Mouse (Mus musculus) megakaryocyte, adult 5-6 weeks (primary cell): Measurements from ENCODE around the gene Zfp984. TPM values are rescaled to one million over a fixed set of nuclear protein-coding genes. Genes with fewer than 3 reads are reported as not detected.
A peak's percentile ranks its signal among the peaks of the same experiment; 100 is the strongest.
"Not testable (repeated sequence)": the region's sequence is repeated elsewhere in the genome, so short reads cannot be mapped to it uniquely, and the experiment has no call there.

Source experiments
- ATAC-seq: 2 replicates; pipeline ENCODE4 v1.8.0; 2016; ENCODE audit warnings: mild to moderate bottlenecking, inconsistent platforms; ENCODE audit not compliant: poor library complexity, severe bottlenecking
- total RNA-seq, 2 experiments: library from RNA; stranded (forward) in 1 of 2; stranded (reverse) in 1 of 2; fragments of 153-499, 151-499 nt in 1 of 2; fragments of 221-1000, 200-1000 nt in 1 of 2; gene quantifications; 2 replicates each; pipeline versions ENCODE4 v1.2.3 to v1.2.4; 2015 to 2017

Gene Zfp984
- total RNA-seq (2015) (77.3 and 82.7 TPM in 2 replicates), total RNA-seq (2017) (41.7 and 44.5 TPM in 2 replicates)

DNA sequence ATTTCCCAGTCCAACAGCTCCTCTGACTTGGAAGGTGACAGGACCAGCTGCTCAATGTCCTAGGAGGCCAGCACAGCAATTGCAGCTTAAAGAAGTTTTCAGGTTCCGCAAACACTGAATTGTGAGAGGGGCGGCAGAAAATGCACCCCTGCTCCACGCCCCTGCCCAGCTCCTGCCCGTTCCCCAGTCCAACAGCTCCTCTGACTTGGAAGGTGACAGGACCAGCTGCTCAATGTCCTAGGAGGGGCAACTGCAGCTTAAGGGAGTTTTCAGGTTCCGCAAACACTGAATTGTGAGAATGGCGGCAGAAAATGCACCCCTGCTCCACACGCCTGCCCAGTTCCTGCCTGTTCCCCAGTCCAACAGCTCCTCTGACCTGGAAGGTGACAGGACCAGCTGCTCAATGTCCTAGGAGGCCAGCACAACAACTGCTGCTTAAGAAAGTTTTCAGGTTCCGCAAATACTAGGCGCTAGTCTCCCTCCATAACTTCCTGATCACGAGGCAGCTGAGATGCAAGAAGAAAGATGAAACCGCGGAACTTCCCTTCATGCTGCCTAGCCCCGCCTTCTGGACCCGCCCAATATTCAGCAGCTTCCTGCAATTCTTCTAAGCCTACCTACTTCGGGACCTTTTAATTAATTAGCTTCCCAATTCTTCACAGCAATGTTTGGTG is at the start of gene Zfp984:
Gene Zfp984 (minus strand): TSS at position 497 of the 674 bp plus-strand sequence.
- peak; percentile 87 for ATAC-seq

DNA sequence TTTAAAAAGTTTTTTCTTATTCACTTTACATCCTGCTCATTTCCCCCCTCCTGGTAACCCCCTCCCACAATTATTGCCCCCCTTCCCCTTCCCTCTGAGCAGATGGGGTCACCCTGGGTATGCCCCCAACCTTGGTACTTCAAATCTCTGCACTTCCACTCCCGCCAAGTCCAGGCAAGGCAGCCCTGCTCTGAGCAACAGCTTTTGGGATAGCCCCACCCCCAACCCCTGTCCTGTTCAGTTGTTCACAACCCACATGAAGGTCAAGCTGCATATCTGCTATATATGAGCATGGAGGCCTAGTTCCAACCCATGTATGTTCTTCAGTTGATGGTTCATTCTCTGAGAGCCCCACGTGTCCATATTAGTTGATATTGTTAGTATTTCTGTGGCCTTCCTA is 41.2 kb upstream of the Zfp984 start:
- ATAC-seq, result no peak

DNA sequence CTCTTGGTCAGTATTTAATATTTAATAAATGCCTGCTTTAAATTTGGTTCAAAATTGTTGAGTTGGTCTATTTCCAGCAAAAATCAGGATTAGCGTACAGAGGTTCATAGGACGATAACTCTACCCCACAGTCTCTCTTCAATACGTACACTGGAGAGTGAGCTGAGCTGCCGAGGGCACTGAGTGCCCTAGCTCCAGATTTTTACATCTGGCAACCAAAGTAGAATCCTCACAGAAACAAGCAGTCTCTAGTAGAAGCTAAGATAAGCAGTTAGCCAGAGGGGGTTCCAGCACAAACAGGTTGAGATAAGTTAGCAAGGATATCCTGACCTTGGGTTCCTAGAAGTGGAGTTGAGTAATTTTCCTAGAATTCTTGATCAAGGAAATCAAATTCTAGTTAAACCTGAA is 39.0 kb upstream of the Zfp984 start:
- peak; percentile 51 for ATAC-seq

DNA sequence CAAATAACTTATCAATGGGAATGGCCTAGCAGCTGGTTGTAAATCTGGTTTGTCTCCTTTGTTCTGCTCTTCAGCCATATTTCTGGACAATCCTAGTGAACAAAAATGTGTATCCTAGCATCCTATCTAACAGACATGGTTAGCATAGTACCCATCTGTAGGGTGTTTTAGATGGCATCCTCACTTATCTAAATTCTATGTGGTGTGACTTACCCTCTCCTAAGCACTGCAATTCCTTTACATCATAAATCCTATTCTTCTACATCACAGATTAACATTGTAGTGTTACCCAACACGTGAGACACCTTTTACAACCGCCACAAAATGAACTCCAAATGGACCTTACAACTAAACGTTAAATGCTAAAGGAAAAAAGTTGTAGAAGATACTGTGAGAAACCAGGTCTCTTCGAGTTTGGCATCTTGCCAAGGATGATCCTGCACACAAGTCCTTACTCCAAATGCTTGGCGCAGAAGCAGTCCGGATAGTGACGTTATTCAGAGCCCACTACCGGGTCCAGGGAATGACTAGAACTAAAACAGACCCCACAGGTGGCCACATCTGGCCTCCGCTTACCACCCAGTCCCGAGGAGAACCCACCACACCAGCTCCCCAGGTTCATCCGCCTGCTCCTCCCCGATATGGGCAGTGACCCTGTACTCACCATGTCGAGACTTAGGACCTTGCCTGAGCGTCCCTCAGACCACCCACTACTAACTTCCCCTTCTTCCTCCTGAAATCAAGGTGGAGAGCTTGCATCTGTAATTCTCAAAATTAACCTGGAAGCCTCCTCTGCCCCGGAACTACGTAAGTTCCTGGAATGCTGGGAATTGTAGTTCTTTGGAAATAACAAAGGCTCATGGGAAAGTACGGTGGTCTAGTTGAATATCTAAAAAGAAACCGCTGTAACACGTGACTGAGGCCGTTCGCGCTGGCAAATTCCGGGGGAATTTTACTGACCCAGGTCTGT is 38.3 kb upstream of the Zfp984 start, which contains the start of gene Zfp933:
Gene Zfp933 (minus strand): TSS at position 753 of the 970 bp plus-strand sequence.
- peak; percentile 93 for ATAC-seq

DNA sequence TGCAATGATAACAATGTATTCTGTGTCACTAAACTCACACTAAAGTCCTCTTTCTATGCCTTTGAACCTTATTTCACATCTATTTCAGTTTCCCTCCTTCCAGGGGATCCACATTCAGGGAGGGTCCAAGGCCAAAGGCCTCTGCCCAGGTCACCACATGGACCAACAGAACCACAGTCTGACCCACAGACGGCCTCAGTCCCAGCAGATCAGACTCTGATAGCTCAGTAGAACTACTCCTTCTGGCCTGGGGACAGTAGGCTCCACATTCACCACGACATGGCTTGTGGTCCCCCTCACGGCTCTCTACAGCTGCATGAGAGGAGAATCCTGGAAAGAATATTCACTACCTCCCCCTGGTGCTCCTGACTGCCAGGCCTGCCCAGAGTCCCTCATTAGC is 33.3 kb upstream of the Zfp984 start:
- no peak for ATAC-seq

DNA sequence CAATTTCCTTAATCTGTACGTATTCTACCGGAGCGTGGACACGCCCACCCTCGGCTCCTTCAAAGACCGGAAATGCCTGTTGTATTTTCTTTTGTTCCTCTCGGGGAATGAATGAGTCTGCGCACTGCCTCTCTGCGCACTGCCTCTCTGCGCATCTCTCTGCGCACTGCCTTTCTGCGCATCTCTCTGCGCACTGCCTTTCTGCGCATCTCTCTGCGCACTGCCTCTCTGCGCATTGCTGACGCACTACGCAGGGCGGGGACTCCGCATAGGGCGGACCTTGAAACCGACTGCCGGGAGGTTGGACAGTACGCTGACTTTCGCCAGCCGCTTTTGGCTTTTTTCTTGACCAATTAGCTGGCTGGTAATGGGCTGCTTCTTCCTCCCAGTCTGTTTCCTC is 29.7 kb upstream of the Zfp984 start:
- ATAC-seq, result not testable (repeated sequence)

DNA sequence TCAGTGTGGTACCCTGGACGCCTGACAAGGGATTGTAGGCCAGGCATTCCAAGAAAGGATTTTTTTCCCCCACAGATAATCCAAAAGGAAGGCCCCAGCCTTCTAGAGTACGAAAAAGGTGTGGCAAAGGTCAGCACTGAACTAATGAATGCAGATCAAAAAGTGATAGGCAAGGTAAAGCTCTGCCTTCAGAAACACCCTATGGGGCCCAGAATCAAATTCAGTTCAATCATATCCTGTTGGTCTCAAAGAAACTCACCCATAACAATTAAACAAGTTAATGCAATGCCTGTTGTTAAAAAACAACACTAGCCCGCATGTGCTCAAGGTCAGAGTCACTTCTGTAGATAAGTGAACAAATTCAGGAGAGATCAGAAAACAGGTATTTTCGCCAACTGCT is 14.8 kb upstream of the Zfp984 start:
- ATAC-seq, result no peak

DNA sequence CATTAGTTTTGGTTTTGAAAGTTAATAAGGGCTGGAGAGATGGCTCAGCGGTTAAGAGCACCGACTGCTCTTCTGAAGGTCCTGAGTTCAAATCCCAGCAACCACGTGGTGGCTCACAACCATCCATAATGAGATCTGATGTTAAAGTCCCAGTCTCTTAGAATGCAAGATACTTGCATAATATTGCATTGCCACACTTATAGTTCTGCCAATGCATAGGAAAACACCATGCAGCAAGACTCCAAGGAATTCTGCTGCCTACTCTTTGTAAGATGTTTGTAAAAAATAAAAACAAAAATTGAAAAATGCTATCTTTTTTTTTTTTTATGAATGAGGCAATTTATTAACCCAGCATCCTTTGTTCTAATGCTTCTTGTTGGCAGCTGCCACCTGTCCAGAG is 11.8 kb upstream of the Zfp984 start:
- not testable (repeated sequence) for ATAC-seq

DNA sequence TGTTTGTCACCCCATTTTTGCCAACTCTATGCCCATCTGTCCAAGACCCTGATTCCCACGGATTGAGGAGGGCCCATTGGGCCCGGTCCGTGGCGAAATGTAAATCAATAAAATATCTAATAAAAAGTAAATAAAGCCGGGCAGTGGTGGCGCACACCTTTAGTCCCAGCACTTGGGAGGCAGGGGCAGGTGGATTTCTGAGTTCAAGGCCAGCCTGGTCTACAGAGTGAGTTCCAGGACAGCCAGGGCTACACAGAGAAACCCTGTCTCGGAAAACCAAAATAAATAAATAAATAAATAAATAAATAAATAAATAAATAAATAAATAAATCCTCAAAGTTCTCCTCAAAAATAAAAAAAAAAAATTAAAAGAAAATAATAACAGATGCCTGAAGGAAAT is 10.1 kb upstream of the Zfp984 start:
- ATAC-seq, result not testable (repeated sequence)

DNA sequence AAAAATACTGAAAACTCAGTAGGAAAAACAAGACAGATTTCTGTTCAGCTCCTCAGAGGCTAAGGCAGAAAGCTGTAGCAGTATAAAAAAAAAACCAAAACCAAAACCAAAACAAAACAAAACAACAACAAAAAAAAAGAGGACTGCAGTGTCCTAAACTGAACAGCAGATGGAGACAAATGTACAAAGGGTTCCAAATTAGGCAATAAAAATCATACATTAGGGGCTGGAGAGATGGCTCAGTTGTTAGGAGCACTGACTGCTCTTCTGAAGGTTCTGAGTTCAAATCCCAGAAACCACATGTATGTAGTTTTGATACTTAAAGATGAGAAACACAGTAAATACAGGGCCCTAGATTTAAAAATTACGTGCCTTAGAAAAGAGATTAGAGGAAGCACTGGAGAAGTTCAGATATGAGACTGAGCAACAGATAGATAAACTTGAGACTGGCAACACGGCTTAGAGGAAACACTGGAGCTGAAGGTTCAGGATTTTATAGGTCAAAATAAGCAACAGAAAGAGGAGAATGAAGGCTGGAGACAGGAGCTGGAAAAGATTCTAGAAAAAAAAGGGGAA is 5.1 kb upstream of the Zfp984 start:
- peak; percentile 87 for ATAC-seq

DNA sequence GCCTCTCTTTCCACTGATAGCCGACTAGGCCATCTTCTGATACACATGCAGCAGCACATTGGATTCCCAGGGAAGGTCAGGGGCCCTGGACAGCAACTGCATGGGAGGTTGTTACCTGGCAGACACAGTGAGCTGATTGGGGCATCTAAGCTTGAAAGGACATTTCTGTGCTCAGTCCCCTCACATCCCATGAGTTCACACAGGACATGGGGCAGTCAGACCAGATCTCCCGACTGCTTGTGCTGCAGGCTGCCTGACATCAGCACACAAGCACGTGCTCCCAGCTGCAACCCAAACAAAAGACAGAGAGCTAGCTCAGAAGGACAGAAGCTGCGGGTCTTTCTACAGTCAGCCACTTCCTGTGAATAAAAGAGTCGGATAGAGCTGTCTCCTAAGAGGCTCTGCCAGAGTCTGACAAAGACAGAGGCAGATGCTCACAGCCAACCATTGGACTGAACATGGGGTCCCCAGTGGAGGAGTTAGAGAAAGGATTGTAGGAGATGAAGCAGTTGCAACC is 3.7 kb upstream of the Zfp984 start:
- ATAC-seq, result no peak

DNA sequence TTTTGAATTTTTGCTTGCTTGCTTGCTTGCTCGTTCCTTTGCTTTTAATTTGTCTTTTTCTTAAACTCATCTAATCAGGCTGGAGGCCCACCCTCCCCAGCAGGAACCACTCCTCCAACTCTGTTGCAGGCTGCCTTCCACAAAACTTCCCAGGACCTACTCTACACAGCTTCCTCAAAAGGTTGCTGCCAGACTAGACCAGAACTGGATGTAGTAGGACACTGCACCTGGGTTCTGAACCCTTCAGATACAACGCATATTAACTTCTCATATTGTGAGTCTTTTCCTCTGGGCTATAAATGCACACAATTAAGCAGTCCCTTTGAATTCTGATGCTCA is 347 bp upstream of the Zfp984 start:
- ATAC-seq, result not testable (repeated sequence)

DNA sequence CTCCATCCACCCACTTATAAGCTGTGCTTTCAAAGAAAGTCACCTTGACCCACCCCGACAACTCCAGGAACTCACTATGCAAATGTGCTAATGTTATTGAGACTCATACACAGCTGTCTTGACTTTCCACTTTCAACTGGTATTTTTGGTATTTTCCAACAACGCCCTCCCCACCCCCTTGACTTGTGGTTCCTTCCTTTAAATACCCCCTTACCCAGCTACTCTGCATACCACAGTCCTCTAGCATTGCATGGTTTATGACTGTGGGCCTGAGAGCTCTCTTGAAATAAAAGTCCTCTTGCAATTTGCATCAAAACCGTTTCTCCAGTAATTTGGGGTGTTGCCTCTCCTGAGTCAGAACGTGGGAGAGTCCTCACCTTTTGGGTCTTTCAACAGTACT is 1.1 kb downstream of the Zfp984 start:
- ATAC-seq, result not testable (repeated sequence)

DNA sequence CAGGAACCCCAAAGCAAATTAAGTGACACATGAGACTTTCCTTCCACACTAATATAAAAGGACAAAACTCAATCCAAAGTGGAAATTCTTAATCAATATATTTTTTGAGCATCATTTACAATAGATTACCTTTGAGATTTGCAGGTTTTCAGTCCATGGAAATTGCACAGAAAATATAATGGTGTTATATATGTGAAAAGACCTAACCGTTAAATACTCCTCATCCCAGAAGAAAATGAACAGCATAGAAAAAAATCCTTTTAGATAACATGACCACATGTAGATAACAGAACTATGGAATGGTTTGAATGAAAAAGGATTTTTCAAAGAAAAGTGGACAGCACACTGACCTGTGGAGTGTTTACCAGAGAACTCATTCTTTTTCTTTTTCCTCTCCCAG is 14.3 kb downstream of the Zfp984 start:
- not testable (repeated sequence) for ATAC-seq

DNA sequence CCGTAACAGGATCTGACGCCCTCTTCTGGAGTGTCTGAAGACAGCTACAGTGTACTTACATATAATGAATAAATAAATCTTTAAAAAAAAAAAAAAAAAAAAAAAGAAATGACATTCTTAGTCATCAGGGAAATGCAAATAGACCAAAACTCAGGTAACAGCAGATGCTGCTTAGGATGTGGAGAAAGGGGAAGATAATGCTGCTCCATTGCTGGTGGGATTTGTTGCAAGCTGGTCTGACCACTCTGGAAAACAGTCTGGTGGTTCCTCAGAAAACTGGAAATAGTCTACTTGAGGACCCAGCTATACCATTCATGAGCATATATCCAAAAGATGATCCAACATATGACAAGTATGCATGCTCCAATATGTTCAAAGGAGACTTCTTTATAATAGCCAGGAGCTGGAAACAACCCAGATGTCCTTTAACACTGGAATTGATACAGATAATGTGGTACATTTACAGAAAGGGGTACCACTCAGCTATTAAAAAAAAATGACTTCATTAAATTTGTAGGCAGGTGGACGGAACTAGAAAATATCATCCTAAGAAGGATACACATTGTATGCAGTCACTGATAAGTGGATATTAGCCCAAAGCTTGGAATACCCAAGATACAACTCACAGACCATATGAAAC is 15.4 kb downstream of the Zfp984 start:
- not testable (repeated sequence) for ATAC-seq

DNA sequence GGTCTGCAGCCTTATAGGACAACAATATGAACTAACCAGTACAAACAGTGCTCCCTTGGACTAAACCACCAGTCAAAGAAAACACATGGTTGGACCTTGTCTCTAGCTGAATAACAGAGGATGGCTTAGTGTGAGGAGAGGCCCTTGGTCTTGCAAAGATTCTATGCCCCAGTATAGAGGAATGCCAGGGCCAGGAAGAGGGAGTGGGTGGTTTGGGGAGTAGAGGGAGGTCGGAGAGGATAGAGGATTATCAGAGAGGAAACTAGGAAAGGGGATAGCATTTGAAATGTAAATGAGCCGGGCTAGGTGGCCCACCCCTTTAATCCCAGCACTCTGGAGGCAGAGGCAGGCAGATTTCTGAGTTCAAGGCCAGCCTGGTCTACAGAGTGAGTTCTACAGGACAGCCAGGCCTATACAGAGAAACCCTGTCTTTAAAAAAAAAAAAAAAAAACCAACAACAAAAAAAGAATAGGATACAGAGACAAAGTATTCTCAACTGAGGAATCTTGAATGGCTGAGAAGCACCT is 16.1 kb downstream of the Zfp984 start:
- not testable (repeated sequence) for ATAC-seq

DNA sequence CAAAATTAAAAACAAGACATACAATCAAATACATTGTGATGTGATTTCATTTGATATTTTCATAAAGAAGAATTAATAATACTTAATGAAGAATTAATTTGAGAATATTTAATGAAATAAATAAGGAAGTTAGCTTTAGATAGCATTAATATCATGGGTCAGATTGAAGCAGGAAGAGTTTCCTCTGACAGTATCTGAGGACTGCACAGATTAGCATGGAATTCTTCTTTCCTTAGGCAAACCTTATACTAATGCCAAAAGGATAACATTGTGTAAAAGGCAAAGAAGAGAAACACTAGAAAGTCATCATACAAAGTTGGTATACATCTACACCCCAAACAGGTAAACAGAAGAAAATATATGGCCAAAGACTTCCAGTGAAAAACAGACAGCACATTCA is 17.9 kb downstream of the Zfp984 start:
- ATAC-seq, result not testable (repeated sequence)

DNA sequence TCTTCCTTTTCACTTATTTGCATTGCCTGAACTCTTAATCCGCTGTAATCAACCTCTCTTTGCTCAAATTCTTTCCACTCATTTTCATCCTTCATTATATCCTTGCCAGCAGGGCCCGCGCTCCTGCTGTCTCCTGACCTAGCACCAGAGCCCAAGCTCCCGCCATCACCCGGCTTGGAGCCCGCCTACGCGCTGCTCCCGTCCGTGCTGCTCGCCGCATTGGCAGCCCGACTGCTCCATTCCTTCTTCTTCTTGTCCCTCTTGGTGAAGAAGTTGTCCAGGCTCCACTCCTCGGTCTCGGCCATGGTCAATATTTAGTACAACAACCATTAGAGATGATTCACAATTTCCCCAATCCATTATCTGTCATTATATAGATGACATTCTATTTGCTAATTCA is 63.3 kb downstream of the Zfp984 start:
- ATAC-seq, result not testable (repeated sequence)

DNA sequence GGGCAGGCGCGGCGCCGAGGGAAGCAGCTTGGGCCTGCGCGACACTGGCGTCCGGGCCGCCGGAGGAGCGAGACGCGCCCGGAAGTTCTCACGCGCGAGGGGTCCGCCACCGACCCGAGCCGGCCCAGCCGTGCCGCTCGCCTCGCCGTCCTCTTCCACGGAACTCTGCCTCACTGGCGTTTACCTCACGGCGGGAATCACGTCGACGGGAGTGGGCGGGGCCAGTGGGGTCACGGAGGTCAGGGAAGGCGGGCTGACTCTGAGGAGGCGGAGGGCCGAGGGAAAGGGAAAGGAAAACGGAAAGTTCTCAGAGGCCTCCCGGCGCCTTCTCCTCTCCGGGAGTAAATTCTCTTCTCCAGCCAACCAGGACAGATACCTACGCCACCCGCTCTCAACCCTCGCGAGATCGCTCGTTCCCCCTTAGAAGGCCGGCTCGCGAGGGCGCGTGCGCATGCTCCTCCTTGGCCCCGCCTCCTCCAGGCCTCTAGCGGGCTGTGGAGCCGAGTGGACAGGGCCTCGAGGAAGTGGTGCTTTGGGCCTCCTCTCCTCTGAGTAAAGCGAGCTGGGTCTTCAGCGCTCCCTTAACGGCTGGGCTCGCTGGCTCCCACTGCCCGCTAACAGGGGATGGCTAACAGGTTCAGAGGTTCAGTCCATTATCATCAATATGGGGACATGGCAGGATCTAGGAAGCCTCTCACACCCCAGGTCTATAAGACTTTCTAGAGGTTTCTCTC is 70.8 kb downstream of the Zfp984 start:
- ATAC-seq, result peak; percentile 67
